ENCODE assay signal across 14 mouse cellular contexts in the genomic region with DNA sequence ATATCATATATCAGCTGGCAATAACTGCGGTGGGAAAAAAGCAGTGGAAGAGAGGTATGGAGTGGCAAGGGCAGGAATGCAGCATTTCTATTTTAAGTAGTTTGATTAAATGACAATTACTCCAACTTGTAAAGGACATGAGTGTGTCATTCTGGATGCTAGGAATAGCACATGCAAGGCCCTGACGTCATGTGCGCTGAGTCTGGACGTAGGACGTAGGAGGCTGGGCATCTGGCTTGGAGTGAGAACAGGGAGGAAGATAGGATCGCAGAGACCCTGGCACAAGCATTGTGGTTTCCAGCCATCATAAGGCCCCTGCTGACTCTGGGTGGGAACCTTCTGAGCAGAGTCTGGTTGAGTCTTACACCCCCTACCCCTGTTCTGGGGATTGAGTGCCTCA.
DNase-seq lines count a peak whose midpoint lies in the region; ATAC-seq lines count a peak whose summit lies in the region.
"Had no signal": no experiment of that assay in that cellular context is flagged by ENCODE, and none has a peak within 500 bp of the region (broad histone marks: within the 10 kb centered on the region; RNA-seq: fewer than 3 reads in every experiment).

No protein-coding gene starts in this region.

- H3K9me3 ChIP-seq in limb, embryonic 12.5 days, result no peaks in the 10 kb centered on the region
- no peaks in the 10 kb centered on the region for H3K9me3 ChIP-seq in limb, embryonic 10.5 days (replicated peaks)
- H3K9me3 ChIP-seq in liver, embryonic 11.5 days (ENCODE audit: control insufficient read depth, low read length), result no peaks in the 10 kb centered on the region
- H3K9me3 ChIP-seq: embryonic facial prominence, embryonic 15.5 days; megakaryocyte, embryonic 14.5 days had no signal

- H3K27ac ChIP-seq in limb, embryonic 12.5 days, result 0 out of 2 replicates have a peak overlapping the region, but pooled peaks have one; percentile 4
- no peak overlapping the region for H3K27ac ChIP-seq in limb, embryonic 10.5 days
- no peak overlapping the region for H3K27ac ChIP-seq in liver, embryonic 11.5 days (ENCODE audit: low read depth, low read length)
- H3K27ac ChIP-seq: embryonic facial prominence, embryonic 15.5 days; liver, embryonic 14.5 days had no signal

- H3K4me2 ChIP-seq in limb, embryonic 12.5 days, result no peak overlapping the region
- no peak overlapping the region for H3K4me2 ChIP-seq in liver, embryonic 11.5 days
- H3K4me2 ChIP-seq: embryonic facial prominence, embryonic 15.5 days had no signal

- 75% methylated on average over 6 of the region's 6 CpGs for WGBS in limb, embryonic 12.5 days
- 77% methylated on average over 6 of the region's 6 CpGs for WGBS in limb, embryonic 10.5 days
- 81% methylated on average over 6 of the region's 6 CpGs for WGBS in liver, embryonic 11.5 days

- H3K27me3 ChIP-seq in limb, embryonic 12.5 days, result no peaks in the 10 kb centered on the region
- H3K27me3 ChIP-seq in limb, embryonic 10.5 days (ENCODE audit: low read depth, poor library complexity, severe bottlenecking), result no peaks in the 10 kb centered on the region
- H3K27me3 ChIP-seq in liver, embryonic 11.5 days (replicated peaks; ENCODE audit: control insufficient read depth, insufficient read depth, low read length), result no peaks in the 10 kb centered on the region
- H3K27me3 ChIP-seq: embryonic facial prominence, embryonic 15.5 days; megakaryocyte, embryonic 14.5 days had no signal

- peaks cover 70% of the 10 kb centered on the region for H3K4me1 ChIP-seq in limb, embryonic 12.5 days (replicated peaks)
- H3K4me1 ChIP-seq in limb, embryonic 10.5 days, result peaks cover 79% of the 10 kb centered on the region
- peaks cover 20% of the 10 kb centered on the region for H3K4me1 ChIP-seq in liver, embryonic 11.5 days (replicated peaks; ENCODE audit: control insufficient read depth, insufficient read depth, low read length)

- H3K4me3 ChIP-seq in limb, embryonic 12.5 days (replicated peaks), result no peak overlapping the region
- no peak overlapping the region for H3K4me3 ChIP-seq in limb, embryonic 10.5 days
- no peak overlapping the region for H3K4me3 ChIP-seq in liver, embryonic 11.5 days (ENCODE audit: low read depth, low read length)
- H3K4me3 ChIP-seq: embryonic facial prominence, embryonic 15.5 days; megakaryocyte, embryonic 14.5 days had no signal

- no peaks in the 10 kb centered on the region for H3K36me3 ChIP-seq in limb, embryonic 12.5 days
- H3K36me3 ChIP-seq in limb, embryonic 10.5 days, result no peaks in the 10 kb centered on the region
- H3K36me3 ChIP-seq in liver, embryonic 11.5 days (ENCODE audit: control insufficient read depth, insufficient read depth, low read length), result no peaks in the 10 kb centered on the region
- H3K36me3 ChIP-seq: embryonic facial prominence, embryonic 15.5 days had no signal

- peak; percentile 86 for ATAC-seq in frontal cortex, adult (ENCODE audit: low TSS enrichment)
- no peak for ATAC-seq in limb, embryonic 12.5 days (ENCODE audit: insufficient number of reproducible peaks, insufficient read depth, low FRiP score, low TSS enrichment, low read depth)
- no peak for ATAC-seq in liver, embryonic 11.5 days (replicated peaks; ENCODE audit: low FRiP score)

- no peak for DNase-seq in frontal cortex, postnatal 14 days (ENCODE audit: low spot score in 2 of 2)
- no peak for DNase-seq in limb, embryonic 10.5 days (ENCODE audit: low spot score)
- peak; percentile 44 to 51 for DNase-seq in layer of hippocampus, adult 8-10 months (ENCODE audit: low spot score in 2 of 2)
- peak; percentile 50 for DNase-seq in right cerebral cortex, postnatal 25 days
- DNase-seq in kidney, adult 8-10 months, result no peak
- DNase-seq in liver, embryonic 11.5 days (ENCODE audit: low spot score), result no peak
- DNase-seq: adrenal gland, postnatal 10 days; cerebellum, adult 8-10 months; gastrocnemius, postnatal 36 days had no signal

- H3K9ac ChIP-seq in limb, embryonic 12.5 days (replicated peaks), result no peak overlapping the region
- H3K9ac ChIP-seq in liver, embryonic 11.5 days (ENCODE audit: low read depth, low read length), result no peak overlapping the region
- H3K9ac ChIP-seq: embryonic facial prominence, embryonic 15.5 days had no signal

Comparison
In these comparisons a context has a peak if more than half of its experiments do, and no peak if none do; other contexts are left out.
1. DNase-seq: peak in layer of hippocampus, adult 8-10 months (2 of 2) and right cerebral cortex, postnatal 25 days (single experiment); none in frontal cortex, postnatal 14 days (0 of 2), limb, embryonic 10.5 days (single experiment), kidney, adult 8-10 months (0 of 2) and liver, embryonic 11.5 days (single experiment).